Mouse (Mus musculus): ENCODE results near the gene Thada. TPM values are rescaled to one million over a fixed set of nuclear protein-coding genes. Genes with fewer than 3 reads are reported as not detected.

The Thada gene
- polyA plus RNA-seq, 1 experiment = 2.2 TPM

DNA sequence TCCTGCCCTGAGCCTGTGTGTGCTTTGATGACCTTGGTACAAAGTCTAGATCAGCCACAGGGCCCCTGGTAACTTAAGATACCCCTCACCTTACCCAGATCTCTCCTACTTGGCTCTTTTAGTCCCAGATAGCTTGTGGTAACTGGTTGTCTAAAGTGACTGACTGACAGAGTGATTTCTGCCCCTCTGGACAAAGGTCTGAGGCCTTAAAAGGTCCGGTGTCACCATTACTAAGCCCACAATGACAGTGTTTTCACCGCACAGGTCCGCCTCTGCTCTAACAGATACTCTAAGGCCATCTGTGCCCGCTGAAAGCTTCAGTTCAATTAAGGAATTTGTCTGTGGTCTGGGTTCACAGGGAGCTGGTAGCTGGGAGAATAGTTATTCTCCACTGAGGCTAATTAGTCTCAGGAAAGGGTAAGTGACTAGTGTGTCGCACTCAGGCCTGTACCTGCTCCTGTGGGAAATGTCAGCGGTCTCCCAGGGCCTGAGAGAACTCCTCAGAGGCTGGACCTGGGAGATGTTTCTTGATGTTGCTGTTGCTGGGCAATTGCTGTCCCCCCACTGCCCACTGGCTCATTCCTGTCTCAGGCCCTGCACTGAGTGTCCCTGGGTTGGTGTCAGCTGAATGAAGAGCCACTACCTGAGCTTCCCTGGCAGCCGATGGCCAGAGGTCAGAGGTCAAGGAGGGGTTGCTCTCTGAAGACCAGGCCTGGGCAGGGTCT lies 319.4 kb downstream of the Thada start:
- TF ChIP-seq GATA1 (IDR thresholded peaks at IDR 0.05; ENCODE audit: low read length) = no peak

DNA sequence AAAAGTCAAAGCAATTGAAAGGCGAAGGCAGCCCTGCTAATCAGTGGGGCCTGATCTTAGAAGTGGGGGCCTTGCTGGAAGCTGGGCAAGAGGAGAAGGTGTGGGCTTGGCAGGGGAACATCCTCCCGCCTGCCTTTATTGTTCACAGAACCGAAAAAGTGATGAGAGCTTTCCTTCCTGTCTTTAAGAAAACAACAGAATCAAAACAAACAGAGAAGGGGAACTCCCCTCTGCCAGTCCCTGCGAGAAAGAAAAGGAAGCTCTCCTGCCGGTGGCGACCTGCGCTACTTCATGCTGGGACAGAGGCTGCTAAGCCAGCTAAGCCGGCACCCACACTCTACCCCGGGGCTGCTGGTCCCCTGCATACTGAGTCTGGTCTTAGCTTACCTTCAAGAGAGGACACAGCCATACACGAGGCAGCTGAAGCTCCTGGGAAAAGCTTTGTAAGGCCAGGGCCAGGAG lies 320.1 kb downstream of the Thada start:
- no peak for TF ChIP-seq GATA1 (IDR thresholded peaks at IDR 0.05; ENCODE audit: low read length)

DNA sequence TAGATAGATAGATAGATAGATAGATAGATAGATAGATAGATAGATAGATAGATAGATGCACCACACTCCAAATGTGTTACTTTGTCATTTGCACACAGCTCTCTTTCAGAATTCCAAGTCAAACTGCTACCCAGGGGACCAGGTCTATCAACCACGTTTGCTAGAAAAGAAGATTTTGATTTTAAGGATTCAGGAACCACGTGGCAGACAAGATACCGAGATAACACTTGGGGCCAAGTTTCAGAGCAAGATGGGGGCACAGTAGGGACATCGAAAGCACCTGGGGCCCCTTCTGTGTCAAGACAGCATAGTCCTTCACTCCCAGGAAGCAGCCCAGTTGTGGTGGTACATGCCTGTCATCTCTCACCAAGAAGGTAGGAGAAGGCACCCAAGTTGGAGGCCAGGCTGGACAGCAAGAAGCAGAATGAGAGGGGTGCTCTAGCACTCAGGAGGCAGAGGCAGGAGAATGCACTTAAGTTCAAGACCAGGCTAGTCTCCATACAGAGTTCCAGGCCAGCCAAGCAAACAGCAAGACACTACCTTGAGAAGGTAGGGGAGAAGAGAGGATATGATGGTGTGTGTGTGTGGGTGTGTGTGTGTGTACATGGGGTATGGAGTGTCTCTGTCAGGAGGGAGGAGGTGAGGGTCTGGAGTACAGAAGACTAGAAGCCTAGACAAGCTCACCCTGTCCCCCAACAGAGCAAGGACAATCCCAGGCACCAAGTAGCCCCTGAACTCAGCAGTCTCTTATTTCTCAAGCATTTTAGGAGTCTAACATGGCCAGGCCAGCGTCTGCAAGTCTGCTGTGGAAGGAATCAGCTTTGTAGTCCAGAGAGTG lies 321.0 kb downstream of the Thada start:
- TF ChIP-seq GATA1 (IDR thresholded peaks at IDR 0.05; ENCODE audit: low read length) = no peak

DNA sequence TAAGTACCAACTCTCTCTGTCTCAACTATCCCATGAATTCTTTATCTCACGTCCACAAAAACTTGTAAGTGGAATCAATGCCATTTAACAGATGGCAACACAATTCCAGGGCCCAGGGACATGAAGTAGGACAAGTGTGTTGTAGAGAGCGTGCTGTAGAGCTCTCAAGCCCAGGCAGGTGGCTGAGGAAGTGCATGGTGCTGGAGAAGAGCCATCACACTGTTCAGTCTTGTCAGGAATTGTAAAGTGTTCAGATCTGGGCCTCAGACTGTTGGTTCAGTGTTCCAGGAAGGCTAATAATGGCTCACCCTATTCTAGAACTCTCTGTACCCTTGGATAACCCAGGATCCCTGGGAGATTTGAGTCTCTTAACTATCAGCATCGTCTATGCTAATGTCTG lies 321.9 kb downstream of the Thada start:
- TF ChIP-seq GATA1 (IDR thresholded peaks at IDR 0.05; ENCODE audit: low read length) = no peak

DNA sequence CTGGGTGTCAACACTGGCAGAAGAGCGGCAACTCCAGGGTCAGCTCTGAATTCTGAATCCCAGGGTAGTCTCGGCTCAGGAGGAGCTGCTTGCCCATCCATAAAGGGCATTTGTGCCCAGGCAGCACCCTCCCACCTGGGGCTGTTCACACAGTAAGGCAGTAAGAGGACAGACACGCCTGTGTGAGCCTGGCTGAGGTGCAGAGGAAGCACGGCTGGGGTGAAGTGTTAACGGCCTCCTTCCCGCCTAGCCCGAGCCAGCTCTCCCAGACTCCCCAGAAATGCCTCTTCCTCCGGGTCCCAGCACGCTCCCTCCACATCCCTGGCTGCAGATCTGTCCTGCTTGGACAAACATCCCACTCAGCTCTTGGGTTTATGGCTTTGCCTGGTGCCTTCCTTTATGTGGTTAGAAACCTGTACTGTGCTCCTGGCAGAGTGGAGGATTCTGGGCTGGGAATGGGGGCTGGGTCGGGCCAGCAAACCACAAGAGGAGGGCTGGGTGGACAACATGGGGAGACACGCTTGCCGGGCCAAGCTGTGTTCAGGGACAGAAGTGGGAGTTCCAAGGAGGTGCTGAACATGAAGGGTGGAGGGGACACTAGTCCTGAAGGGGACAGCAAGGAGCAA lies 322.7 kb downstream of the Thada start:
- no peak for TF ChIP-seq GATA1 (IDR thresholded peaks at IDR 0.05; ENCODE audit: low read length)

DNA sequence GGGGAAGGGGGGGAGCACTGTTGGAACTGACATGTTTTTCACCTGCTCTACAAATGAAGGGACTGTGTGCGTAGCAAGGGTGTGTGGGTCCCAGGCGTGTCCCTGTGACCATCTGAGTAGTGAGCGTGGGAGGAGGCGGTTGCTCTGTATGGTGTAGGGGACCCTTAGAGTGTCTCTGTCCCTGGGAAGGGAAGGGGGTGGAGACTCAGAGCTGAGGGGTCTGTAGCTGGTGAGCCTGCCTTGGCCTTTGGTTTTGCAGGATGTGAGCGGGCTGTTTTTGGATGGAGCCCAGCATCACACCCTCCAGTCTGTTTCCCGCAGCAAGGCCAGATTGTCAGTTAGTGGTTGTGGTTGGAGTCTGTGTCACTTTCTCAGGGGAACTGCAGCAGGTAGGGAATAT lies 324.3 kb downstream of the Thada start:
- TF ChIP-seq GATA1 (IDR thresholded peaks at IDR 0.05; ENCODE audit: low read length) = no peak

DNA sequence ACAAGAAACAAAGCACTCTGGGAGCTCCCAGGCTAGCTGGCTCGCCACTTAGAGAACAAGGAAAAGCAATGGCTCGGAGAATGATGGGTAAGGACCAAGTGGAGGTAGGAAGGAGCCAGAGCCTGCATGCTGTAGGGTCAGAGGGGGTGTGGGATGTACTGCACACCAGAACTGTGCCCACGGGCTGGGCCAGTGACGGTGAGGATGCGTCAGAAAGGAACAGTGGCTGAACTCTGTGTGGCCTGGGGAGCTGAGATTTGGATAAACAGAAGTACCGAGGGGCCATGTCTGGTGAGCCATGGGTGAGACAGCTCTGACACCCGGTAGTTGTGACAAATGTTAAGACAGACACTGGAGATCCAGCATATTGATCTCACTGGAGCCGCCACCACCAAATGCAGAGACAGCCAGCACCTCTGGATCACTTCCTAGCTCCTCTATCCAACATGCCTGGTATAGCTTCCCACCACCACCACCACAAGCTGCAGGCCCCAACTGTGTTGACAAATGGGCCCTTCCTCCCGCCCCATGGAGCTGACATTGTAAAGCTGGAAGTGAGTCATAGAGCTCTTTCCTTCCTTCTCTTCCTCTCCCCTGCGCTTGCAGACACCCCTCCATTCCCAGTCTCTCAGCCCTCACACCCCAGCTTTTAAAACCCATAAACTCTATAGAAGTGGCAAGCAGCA lies 325.0 kb downstream of the Thada start:
- TF ChIP-seq GATA1 (IDR thresholded peaks at IDR 0.05; ENCODE audit: low read length) = no peak

Other genes starting within 250 kb of the Thada start
- gene Plekhh2, start 45.7 kb upstream of the Thada start, polyA plus RNA-seq (2012) = not detected in 2 replicates
- not detected in 2 replicates for gene Dync2li1, start 160.3 kb upstream of the Thada start, polyA plus RNA-seq (2012)
- not detected in 2 replicates for gene Abcg8, start 210.1 kb upstream of the Thada start, polyA plus RNA-seq (2012)
- not detected in 2 replicates for gene Abcg5, start 216.8 kb upstream of the Thada start, polyA plus RNA-seq (2012)

All from G1E-ER4 (cell line).